Comparison of ENCODE assay signal across 8 mouse cellular contexts in genomic region chr4:141914040-141914439, GRCm38 (mm10). TPM values are rescaled to one million over a fixed set of nuclear protein-coding genes. Genes with fewer than 3 reads are reported as not detected.
DNase-seq lines count a peak whose midpoint lies in the region; ATAC-seq lines count a peak whose summit lies in the region.

No protein-coding gene starts in this region.

- no peak overlapping the region for H3K4me3 ChIP-seq in midbrain, embryonic 16.5 days (ENCODE audit: low read depth, low read length)

- H3K9me3 ChIP-seq in midbrain, embryonic 16.5 days (replicated peaks; ENCODE audit: control insufficient read depth, low read length, poor library complexity, severe bottlenecking): no peaks in the 10 kb centered on the region

- no peaks in the 10 kb centered on the region for H3K4me1 ChIP-seq in midbrain, embryonic 16.5 days (ENCODE audit: control insufficient read depth, insufficient read depth, low read length)

- no peak overlapping the region for H3K4me2 ChIP-seq in midbrain, embryonic 16.5 days (ENCODE audit: low read length)

- H3K36me3 ChIP-seq in midbrain, embryonic 16.5 days (ENCODE audit: control insufficient read depth, insufficient read depth, low read length): no peaks in the 10 kb centered on the region

- no peak for ATAC-seq in midbrain, embryonic 16.5 days

- 29% methylated on average over 7 of the region's 7 CpGs for WGBS in midbrain, embryonic 16.5 days

- H3K27ac ChIP-seq in midbrain, embryonic 16.5 days (ENCODE audit: low read length): peak overlapping the region; percentile 26; the same call in 1 of the 2 replicates

- no peak overlapping the region for H3K9ac ChIP-seq in midbrain, embryonic 16.5 days (ENCODE audit: low read depth, low read length)

- H3K27me3 ChIP-seq in midbrain, embryonic 16.5 days (ENCODE audit: control insufficient read depth, insufficient read depth, low read depth, low read length): no peaks in the 10 kb centered on the region

- peak; percentile 57 for DNase-seq in adrenal gland, adult 2 months
- DNase-seq in adrenal gland, postnatal 4 days (ENCODE audit: low spot score in 2 of 2): no peak
- peak; percentile 79 for DNase-seq in Muller cell, postnatal 12 days (ENCODE audit: inconsistent ontology term)
- DNase-seq in heart, adult 8-10 months (ENCODE audit: low spot score): peak; percentile 72
- peak; percentile 20 to 22 for DNase-seq in kidney, adult 8-10 months
- DNase-seq in layer of hippocampus, adult 18-20 months (ENCODE audit: low spot score in 2 of 2): no peak
- no peak for DNase-seq in thymus, postnatal 14 days

RNA-seq across cellular contexts. Expression of gene Efhd2, which starts 39.3 kb away (rescaled TPM):
- total RNA-seq in adrenal gland, adult 2 months (2021): 10 to 100 TPM; 26.9 to 30.7 TPM
- 61.4 and 62.8 TPM in 2 replicates for polyA plus RNA-seq in adrenal gland, adult 2 months (2012; rRNA removed)
- 10 to 100 TPM; 36.3 to 37.1 TPM for total RNA-seq in adrenal gland, postnatal 4 days (2021)
- 10 to 100 TPM; 18.1 to 21.4 (median 19.6) TPM for total RNA-seq in heart, adult 8-10 months (2022)
- polyA plus RNA-seq in midbrain, embryonic 16.5 days (2015; fragmentation: Nextera tagmentation; extraction: Ambion mirVana): 56.6 and 67.4 TPM in 2 replicates
- total RNA-seq in layer of hippocampus, adult 18-20 months (2021): 100 to 1,000 TPM; 157 to 184 TPM

Comparison
In these comparisons a context has a peak if more than half of its experiments do, and no peak if none do; other contexts are left out.
1. DNase-seq: peak in adrenal gland, adult 2 months (single experiment), Muller cell, postnatal 12 days (single experiment), heart, adult 8-10 months (single experiment) and kidney, adult 8-10 months (2 of 2); none in adrenal gland, postnatal 4 days (0 of 2), layer of hippocampus, adult 18-20 months (0 of 2) and thymus, postnatal 14 days (single experiment).
2. RNA of gene Efhd2, which starts 39.3 kb away (total RNA-seq): 157 to 184 TPM in layer of hippocampus, adult 18-20 months; 36.3 to 37.1 TPM in adrenal gland, postnatal 4 days, 26.9 to 30.7 TPM in adrenal gland, adult 2 months and 18.1 to 21.4 TPM in heart, adult 8-10 months; every median in the first group is over 4 times any median in the second.